Mouse (Mus musculus): Measurements from ENCODE around the gene Dlg5. TPM values are rescaled to one million over a fixed set of nuclear protein-coding genes. Genes with fewer than 3 reads are reported as not detected.

The Dlg5 gene
- total RNA-seq, 1 experiment from 2014 or later: 0.10 TPM

- ATAC-seq (replicated peaks; ENCODE audit: insufficient number of reproducible peaks, low FRiP score, low TSS enrichment, poor library complexity, severe bottlenecking): no peak
These were observed 4.9 kb downstream of the Dlg5 start for GRCm38 (mm10) chr14:24240831-24241230.

GRCm38 (mm10) chr14:24239651-24240050, 6.1 kb downstream of the Dlg5 start:
- no peak for ATAC-seq (replicated peaks; ENCODE audit: insufficient number of reproducible peaks, low FRiP score, low TSS enrichment, poor library complexity, severe bottlenecking)

GRCm38 (mm10) chr14:24235954-24236353, 9.8 kb downstream of the Dlg5 start:
- ATAC-seq (replicated peaks; ENCODE audit: insufficient number of reproducible peaks, low FRiP score, low TSS enrichment, poor library complexity, severe bottlenecking): no peak

GRCm38 (mm10) chr14:24234411-24234810, 11.3 kb downstream of the Dlg5 start:
- ATAC-seq (replicated peaks; ENCODE audit: insufficient number of reproducible peaks, low FRiP score, low TSS enrichment, poor library complexity, severe bottlenecking): no peak

- no peak for ATAC-seq (replicated peaks; ENCODE audit: insufficient number of reproducible peaks, low FRiP score, low TSS enrichment, poor library complexity, severe bottlenecking)
These were observed 12.8 kb downstream of the Dlg5 start for GRCm38 (mm10) chr14:24232641-24233633.

GRCm38 (mm10) chr14:24228549-24228948, 17.2 kb downstream of the Dlg5 start:
- ATAC-seq (replicated peaks; ENCODE audit: insufficient number of reproducible peaks, low FRiP score, low TSS enrichment, poor library complexity, severe bottlenecking): no peak

GRCm38 (mm10) chr14:24227015-24227414, 18.7 kb downstream of the Dlg5 start:
- no peak for ATAC-seq (replicated peaks; ENCODE audit: insufficient number of reproducible peaks, low FRiP score, low TSS enrichment, poor library complexity, severe bottlenecking)

GRCm38 (mm10) chr14:24226344-24226743, 19.4 kb downstream of the Dlg5 start:
- no peak for ATAC-seq (replicated peaks; ENCODE audit: insufficient number of reproducible peaks, low FRiP score, low TSS enrichment, poor library complexity, severe bottlenecking)

GRCm38 (mm10) chr14:24222759-24223158, 23.0 kb downstream of the Dlg5 start:
- ATAC-seq (replicated peaks; ENCODE audit: insufficient number of reproducible peaks, low FRiP score, low TSS enrichment, poor library complexity, severe bottlenecking): no peak

- ATAC-seq (replicated peaks; ENCODE audit: insufficient number of reproducible peaks, low FRiP score, low TSS enrichment, poor library complexity, severe bottlenecking): no peak
These were observed 23.4 kb downstream of the Dlg5 start for GRCm38 (mm10) chr14:24222273-24222672.

- ATAC-seq (replicated peaks; ENCODE audit: insufficient number of reproducible peaks, low FRiP score, low TSS enrichment, poor library complexity, severe bottlenecking): no peak
These were observed 28.4 kb downstream of the Dlg5 start for GRCm38 (mm10) chr14:24217362-24217722.

GRCm38 (mm10) chr14:24216678-24217361, 28.9 kb downstream of the Dlg5 start:
- ATAC-seq (replicated peaks; ENCODE audit: insufficient number of reproducible peaks, low FRiP score, low TSS enrichment, poor library complexity, severe bottlenecking): no peak

- ATAC-seq (replicated peaks; ENCODE audit: insufficient number of reproducible peaks, low FRiP score, low TSS enrichment, poor library complexity, severe bottlenecking): no peak
These were observed 29.7 kb downstream of the Dlg5 start for GRCm38 (mm10) chr14:24216064-24216463.

- ATAC-seq (replicated peaks; ENCODE audit: insufficient number of reproducible peaks, low FRiP score, low TSS enrichment, poor library complexity, severe bottlenecking): no peak
These were observed 31.3 kb downstream of the Dlg5 start for GRCm38 (mm10) chr14:24214436-24214835.

- ATAC-seq (replicated peaks; ENCODE audit: insufficient number of reproducible peaks, low FRiP score, low TSS enrichment, poor library complexity, severe bottlenecking): no peak
These were observed 32.4 kb downstream of the Dlg5 start for GRCm38 (mm10) chr14:24213336-24213735.

GRCm38 (mm10) chr14:24212861-24213260, 32.9 kb downstream of the Dlg5 start:
- no peak for ATAC-seq (replicated peaks; ENCODE audit: insufficient number of reproducible peaks, low FRiP score, low TSS enrichment, poor library complexity, severe bottlenecking)

- ATAC-seq (replicated peaks; ENCODE audit: insufficient number of reproducible peaks, low FRiP score, low TSS enrichment, poor library complexity, severe bottlenecking): no peak
These were observed 38.4 kb downstream of the Dlg5 start for GRCm38 (mm10) chr14:24207360-24207752.

GRCm38 (mm10) chr14:24206736-24207359, 38.9 kb downstream of the Dlg5 start:
- ATAC-seq (replicated peaks; ENCODE audit: insufficient number of reproducible peaks, low FRiP score, low TSS enrichment, poor library complexity, severe bottlenecking): no peak

- no peak for ATAC-seq (replicated peaks; ENCODE audit: insufficient number of reproducible peaks, low FRiP score, low TSS enrichment, poor library complexity, severe bottlenecking)
These were observed 39.4 kb downstream of the Dlg5 start for GRCm38 (mm10) chr14:24206314-24206713.
